Mouse (Mus musculus) myocyte (in vitro differentiated cells): ENCODE data around the gene Sfswap.

Experiments
- CEBPB ChIP-seq: IDR thresholded peaks from 2 replicates; pipeline ENCODE4 v1.6.1; 2011; ENCODE audit warnings: mild to moderate bottlenecking, moderate library complexity; ENCODE audit not compliant: poor library complexity, insufficient read depth, severe bottlenecking
- MYOD1 ChIP-seq, 3 experiments: IDR thresholded peaks; one replicate each; pipeline ENCODE4 v1.6.1; 2011; ENCODE audit warnings: control low read depth in 2 of 3, low read depth in 2 of 3, mild to moderate bottlenecking in 2 of 3, moderate library complexity in 1 of 3; ENCODE audit not compliant: insufficient read length in 2 of 3, control insufficient read depth in 1 of 3
- MYOG ChIP-seq, 3 experiments: IDR thresholded peaks; one replicate each; pipeline ENCODE4 v1.6.1; 2011; ENCODE audit warnings: control low read depth in 2 of 3, low read depth in 2 of 3, mild to moderate bottlenecking in 2 of 3; ENCODE audit not compliant: insufficient read length in 2 of 3, control insufficient read depth in 1 of 3, insufficient read depth in 1 of 3
- POLR2A ChIP-seq: IDR thresholded peaks from one replicate; pipeline ENCODE4 v1.6.1; 2011; ENCODE audit warnings: low read depth, mild to moderate bottlenecking, control low read depth, moderate library complexity; ENCODE audit not compliant: insufficient read length
- TCF12 ChIP-seq: IDR thresholded peaks from one replicate; pipeline ENCODE4 v1.6.1; 2011; ENCODE audit warnings: mild to moderate bottlenecking, control low read depth; ENCODE audit not compliant: poor library complexity, insufficient read depth, severe bottlenecking
- USF1 ChIP-seq: IDR thresholded peaks from one replicate; pipeline ENCODE4 v1.6.1; 2011; ENCODE audit warnings: low read depth, mild to moderate bottlenecking, control low read depth, moderate library complexity

- no peak for TF ChIP-seq POLR2A
- TF ChIP-seq MYOG (IDR thresholded peaks at IDR 0.05; ENCODE audit: control insufficient read depth in 1 of 3, insufficient read depth in 1 of 3, insufficient read length in 2 of 3, low read depth in 2 of 3) = no peak
- TF ChIP-seq USF1 = no peak
- no peak for TF ChIP-seq TCF12
- TF ChIP-seq MYOD1 (IDR thresholded peaks at IDR 0.05; ENCODE audit: control insufficient read depth in 1 of 3, insufficient read length in 2 of 3, low read depth in 2 of 3) = peak in 1 of 3 experiments; percentile 17
- no peak for TF ChIP-seq CEBPB
These were observed 110.0 kb downstream of the Sfswap start for GRCm38 (mm10) chr5:129611060-129611459.
